Mouse (Mus musculus) lung, embryonic 16.5 days (tissue): ENCODE measurements around the gene Prame. TPM values are rescaled to one million over a fixed set of nuclear protein-coding genes. Genes with fewer than 3 reads are reported as not detected.
"Not testable (repeated sequence)": the region's sequence is repeated elsewhere in the genome, so short reads cannot be mapped to it uniquely, and the experiment has no call there.

ENCODE experiments used
- ATAC-seq: fragments of 200-750 bp; cut with Nextera tagmentation; 2 replicates; pipeline ENCODE4 v1.8.0; 2017; ENCODE audit warnings: low read depth, mild to moderate bottlenecking, moderate library complexity
- H3K27ac ChIP-seq: fragments of 300-500 bp; sonication (generic); 2 replicates; pipeline ENCODE4 v1.5.1; 2014; ENCODE audit warnings: mild to moderate bottlenecking, control low read depth, low read length
- H3K27me3 ChIP-seq: fragments of 300-500 bp; sonication (generic); 2 replicates; pipeline ENCODE4 v1.6.1; 2014; ENCODE audit warnings: low read depth, low read length, mixed read lengths; ENCODE audit not compliant: control insufficient read depth, insufficient read depth
- H3K36me3 ChIP-seq: fragments of 300-500 bp; sonication (generic); 2 replicates; pipeline ENCODE4 v1.6.1; 2014; ENCODE audit warnings: low read length; ENCODE audit not compliant: control insufficient read depth, insufficient read depth
- H3K4me1 ChIP-seq: fragments of 300-500 bp; sonication (generic); replicated peaks from 2 replicates; pipeline ENCODE4 v1.6.1; 2014; ENCODE audit warnings: low read length, mixed read lengths; ENCODE audit not compliant: control insufficient read depth, insufficient read depth
- H3K4me2 ChIP-seq: fragments of 300-500 bp; sonication (generic); 2 replicates; pipeline ENCODE4 v1.6.1; 2014; ENCODE audit warnings: low read depth, low read length, control low read depth
- H3K4me3 ChIP-seq: fragments of 300-500 bp; sonication (generic); 2 replicates; pipeline ENCODE4 v1.5.1; 2014; ENCODE audit warnings: mild to moderate bottlenecking, low read length, control low read depth
- H3K9ac ChIP-seq: fragments of 300-500 bp; sonication (generic); 2 replicates; pipeline ENCODE4 v1.6.1; 2014; ENCODE audit warnings: low read length, control low read depth
- H3K9me3 ChIP-seq: fragments of 300-500 bp; sonication (generic); 2 replicates; pipeline ENCODE4 v1.6.1; 2016; ENCODE audit warnings: low read length; ENCODE audit not compliant: control insufficient read depth
- WGBS: fragments of 180-500 bp; shearing (Covaris S2); extraction: QIAGEN DNeasy Blood & Tissue Kit; methylation state at CpG from one replicate; pipeline ENCODE4 v1.1.7; 2014; 5-methylcytosine and 5-hydroxymethylcytosine counted together
- polyA plus RNA-seq: library from polyadenylated mRNA; unstranded; fragments of >200 nt; fragmentation: Nextera tagmentation; extraction: Ambion mirVana; gene quantifications from 2 replicates; pipeline ENCODE4 v1.2.1, GENCODE M21; 2015

The Prame gene
- polyA plus RNA-seq, 1 experiment from 2014 or later = not detected

DNA sequence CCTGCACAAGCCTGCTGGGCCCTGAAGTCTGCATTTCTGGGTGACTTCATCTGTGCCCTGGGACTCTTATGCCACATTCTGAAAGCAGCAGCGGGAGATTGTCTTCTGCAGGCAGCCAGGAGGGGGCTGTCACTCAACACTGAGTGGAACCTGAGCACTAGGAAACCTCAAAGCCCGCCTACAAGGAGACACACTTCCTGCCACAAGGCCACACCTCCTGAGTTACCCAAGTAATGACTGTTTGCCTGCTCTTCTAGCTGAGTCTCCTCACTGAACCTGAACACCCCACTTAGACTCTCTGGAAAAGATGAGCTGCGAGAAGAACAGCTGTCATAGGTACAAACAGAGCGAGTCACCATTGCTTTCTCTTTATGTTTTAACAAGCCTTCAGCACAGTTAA, 62.6 kb downstream of the Prame start:
- not testable (repeated sequence) for H3K27ac ChIP-seq, H3K27me3 ChIP-seq, H3K36me3 ChIP-seq, H3K4me3 ChIP-seq, H3K9ac ChIP-seq, H3K4me1 ChIP-seq, H3K9me3 ChIP-seq, H3K4me2 ChIP-seq, ATAC-seq
- WGBS = 52% methylated on average over 4 of the region's 4 CpGs

Other genes with a start within 250 kb of the Prame start
- gene Gm7903, start 193.9 kb downstream of the Prame start, polyA plus RNA-seq = not detected in 2 replicates
- 0.05 TPM in 1 of 2 replicates, not detected in the other for gene AV320801, start 133.1 kb downstream of the Prame start, polyA plus RNA-seq
- gene Nxf7, start 28.9 kb downstream of the Prame start, polyA plus RNA-seq = not detected in 2 replicates
- gene Tcp11x2, start 66.1 kb upstream of the Prame start, polyA plus RNA-seq = not detected in 2 replicates
- gene Tmsb15a, start 97.6 kb upstream of the Prame start, polyA plus RNA-seq = not detected in 2 replicates
- 8.5 and 10.5 TPM in 2 replicates for gene Armcx5, start 115.0 kb upstream of the Prame start, polyA plus RNA-seq
- gene Gprasp1, start 115.0 kb upstream of the Prame start, polyA plus RNA-seq = 38.6 and 40.4 TPM in 2 replicates
- 43.8 and 45.3 TPM in 2 replicates for gene Bhlhb9, start 169.9 kb upstream of the Prame start, polyA plus RNA-seq
- gene Gprasp2, start 211.3 kb upstream of the Prame start, polyA plus RNA-seq = 18.0 and 19.1 TPM in 2 replicates